Mouse (Mus musculus): ENCODE data around the gene Slc13a5.

DNA sequence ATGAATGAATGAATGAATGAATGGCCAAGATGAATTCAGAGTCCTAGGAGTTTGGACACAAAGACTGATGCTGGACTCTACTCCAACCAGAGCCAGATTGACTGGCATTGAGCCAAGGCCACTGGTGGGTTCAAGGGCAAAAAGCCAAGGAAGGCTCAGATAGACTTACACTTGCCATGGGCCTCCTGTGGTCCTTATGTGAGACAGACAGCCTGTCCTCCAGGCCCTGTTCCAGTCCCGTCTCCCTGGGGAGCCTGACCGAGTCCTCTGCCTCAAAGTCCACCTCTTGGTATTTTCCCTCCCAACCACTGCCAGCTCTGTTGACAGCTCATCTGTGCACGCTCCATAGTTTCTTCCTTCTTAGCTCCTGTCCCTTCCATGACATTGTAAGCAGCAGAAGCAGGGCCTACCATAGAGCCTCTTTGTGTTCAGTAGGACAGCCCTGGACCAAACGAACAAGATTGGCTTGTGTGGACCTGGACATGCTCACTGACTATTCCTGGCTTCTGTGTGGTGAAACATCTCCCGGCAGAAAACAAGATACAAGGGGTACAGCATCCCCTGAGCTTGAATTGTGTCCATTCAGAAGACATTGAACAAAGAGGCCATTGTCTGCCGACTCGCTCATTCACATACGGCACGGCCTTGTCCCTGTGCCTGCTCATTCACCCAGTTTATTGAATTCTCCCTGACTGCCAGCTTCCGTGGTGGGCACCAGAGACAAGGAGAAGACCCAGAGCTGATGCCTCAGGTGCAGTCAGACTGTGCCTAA is 40.8 kb downstream of the Slc13a5 start:
- TF ChIP-seq CTCF (conservative IDR thresholded peaks at IDR 0.05; ENCODE audit: low read length), result no peak
- no peak for TF ChIP-seq NANOG (IDR thresholded peaks at IDR 0.05; ENCODE audit: borderline replicate concordance, low read length)
- TF ChIP-seq POU5F1 (IDR thresholded peaks at IDR 0.05; ENCODE audit: borderline replicate concordance, low read length), result no peak

Data from E14TG2a.4 (cell line).